Mouse (Mus musculus): ENCODE measurements around the gene Jph3. TPM values are rescaled to one million over a fixed set of nuclear protein-coding genes. Genes with fewer than 3 reads are reported as not detected.

The Jph3 gene
- polyA plus RNA-seq, 1 experiment from 2014 or later, result 106 TPM

- H3K9ac ChIP-seq (ENCODE audit: low read depth, low read length), result peak within 1 kb of the TSS; percentile 71
- H3K4me3 ChIP-seq (ENCODE audit: low read length), result peak within 1 kb of the TSS; percentile 60
- no peaks in the 10 kb centered on the region for H3K27me3 ChIP-seq (replicated peaks; ENCODE audit: control insufficient read depth, insufficient read depth, low read length)
- no peaks in the 10 kb centered on the region for H3K36me3 ChIP-seq (ENCODE audit: control insufficient read depth, insufficient read depth, low read length)
- H3K4me1 ChIP-seq (ENCODE audit: control insufficient read depth, insufficient read depth, low read depth, low read length), result peaks cover 16% of the 10 kb centered on the region
- no peaks in the 10 kb centered on the region for H3K9me3 ChIP-seq (ENCODE audit: control insufficient read depth, low read length)
- H3K27ac ChIP-seq (ENCODE audit: low read depth, low read length), result peak within 1 kb of the TSS; percentile 81
- peak within 1 kb of the TSS; percentile 92 for H3K4me2 ChIP-seq (ENCODE audit: low read length)
- peak; percentile 97 for ATAC-seq
- WGBS, result under 1% methylated on average over 68 of the region's 68 CpGs
Observed at GRCm38 (mm10) chr8:121829048-121829776, 99.8 kb downstream of the Jph3 start, which contains the start of gene Klhdc4. Gene Klhdc4, minus strand, starts transcription at chr8:121829569.

GRCm38 (mm10) chr8:121829777-121830362, 100.4 kb downstream of the Jph3 start:
- Histone ChIP-seq H3K4me1 (ENCODE audit: control insufficient read depth, insufficient read depth, low read depth, low read length) (peaks cover 16% of the 10 kb centered on the region), H3K27ac (ENCODE audit: low read depth, low read length) (peak overlapping the region; percentile 81)

GRCm38 (mm10) chr8:121832061-121832460, 102.6 kb downstream of the Jph3 start:
- Histone ChIP-seq H3K36me3 (ENCODE audit: control insufficient read depth, insufficient read depth, low read length) (no peaks in the 10 kb centered on the region), H3K27ac (ENCODE audit: low read depth, low read length) (no peak overlapping the region), H3K27me3 (replicated peaks; ENCODE audit: control insufficient read depth, insufficient read depth, low read length) (no peaks in the 10 kb centered on the region), H3K9me3 (ENCODE audit: control insufficient read depth, low read length) (no peaks in the 10 kb centered on the region), H3K4me3 (ENCODE audit: low read length) (no peak overlapping the region), H3K9ac (ENCODE audit: low read depth, low read length) (peak overlapping the region; percentile 35; the same call in 1 of the 2 replicates), H3K4me2 (ENCODE audit: low read length) (no peak overlapping the region; the same call in 1 of the 2 replicates), H3K4me1 (ENCODE audit: control insufficient read depth, insufficient read depth, low read depth, low read length) (peaks cover 16% of the 10 kb centered on the region)
- no peak for ATAC-seq
- WGBS, result 81% methylated on average over 2 of the region's 2 CpGs

More at GRCm38 (mm10) chr8:121829777-121830362, 100.4 kb downstream of the Jph3 start:
- Histone ChIP-seq H3K9ac (ENCODE audit: low read depth, low read length) (peak overlapping the region; percentile 71), H3K27me3 (replicated peaks; ENCODE audit: control insufficient read depth, insufficient read depth, low read length) (no peaks in the 10 kb centered on the region), H3K4me3 (ENCODE audit: low read length) (peak overlapping the region; percentile 60), H3K4me2 (ENCODE audit: low read length) (peak overlapping the region; percentile 92), H3K36me3 (ENCODE audit: control insufficient read depth, insufficient read depth, low read length) (no peaks in the 10 kb centered on the region), H3K9me3 (ENCODE audit: control insufficient read depth, low read length) (no peaks in the 10 kb centered on the region)
- 14% methylated on average over 18 of the region's 18 CpGs for WGBS
- ATAC-seq, result peak; percentile 84

- Histone ChIP-seq H3K4me2 (ENCODE audit: low read length) (no peak overlapping the region; the same call in 1 of the 2 replicates), H3K36me3 (ENCODE audit: control insufficient read depth, insufficient read depth, low read length) (no peaks in the 10 kb centered on the region), H3K4me1 (ENCODE audit: control insufficient read depth, insufficient read depth, low read depth, low read length) (peaks cover 16% of the 10 kb centered on the region), H3K9me3 (ENCODE audit: control insufficient read depth, low read length) (no peaks in the 10 kb centered on the region), H3K4me3 (ENCODE audit: low read length) (no peak overlapping the region), H3K27ac (ENCODE audit: low read depth, low read length) (no peak overlapping the region), H3K9ac (ENCODE audit: low read depth, low read length) (peak overlapping the region; percentile 35; the same call in 1 of the 2 replicates), H3K27me3 (replicated peaks; ENCODE audit: control insufficient read depth, insufficient read depth, low read length) (no peaks in the 10 kb centered on the region)
- ATAC-seq, result no peak
- 17% methylated on average over 6 of the region's 6 CpGs for WGBS
Observed at GRCm38 (mm10) chr8:121832503-121832902, 103.1 kb downstream of the Jph3 start.

GRCm38 (mm10) chr8:121841242-121841641, 111.8 kb downstream of the Jph3 start:
- Histone ChIP-seq H3K4me2 (ENCODE audit: low read length) (no peak overlapping the region), H3K9ac (ENCODE audit: low read depth, low read length) (no peak overlapping the region), H3K27me3 (replicated peaks; ENCODE audit: control insufficient read depth, insufficient read depth, low read length) (no peaks in the 10 kb centered on the region), H3K4me3 (ENCODE audit: low read length) (no peak overlapping the region), H3K4me1 (ENCODE audit: control insufficient read depth, insufficient read depth, low read depth, low read length) (no peaks in the 10 kb centered on the region), H3K9me3 (ENCODE audit: control insufficient read depth, low read length) (no peaks in the 10 kb centered on the region), H3K36me3 (ENCODE audit: control insufficient read depth, insufficient read depth, low read length) (no peaks in the 10 kb centered on the region), H3K27ac (ENCODE audit: low read depth, low read length) (no peak overlapping the region)
- peak; percentile 24; the same call in 1 of the 2 replicates for ATAC-seq
- 50% methylated on average over 8 of the region's 8 CpGs for WGBS

GRCm38 (mm10) chr8:121842064-121842955, 112.9 kb downstream of the Jph3 start:
- Histone ChIP-seq H3K27ac (ENCODE audit: low read depth, low read length) (no peak overlapping the region), H3K9ac (ENCODE audit: low read depth, low read length) (no peak overlapping the region), H3K36me3 (ENCODE audit: control insufficient read depth, insufficient read depth, low read length) (no peaks in the 10 kb centered on the region), H3K4me1 (ENCODE audit: control insufficient read depth, insufficient read depth, low read depth, low read length) (no peaks in the 10 kb centered on the region), H3K9me3 (ENCODE audit: control insufficient read depth, low read length) (no peaks in the 10 kb centered on the region), H3K27me3 (replicated peaks; ENCODE audit: control insufficient read depth, insufficient read depth, low read length) (no peaks in the 10 kb centered on the region), H3K4me3 (ENCODE audit: low read length) (no peak overlapping the region), H3K4me2 (ENCODE audit: low read length) (no peak overlapping the region)
- ATAC-seq, result no peak
- WGBS, result 91% methylated on average over 8 of the region's 8 CpGs

- ATAC-seq, result no peak
- Histone ChIP-seq H3K36me3 (ENCODE audit: control insufficient read depth, insufficient read depth, low read length) (no peaks in the 10 kb centered on the region), H3K9me3 (ENCODE audit: control insufficient read depth, low read length) (no peaks in the 10 kb centered on the region), H3K27ac (ENCODE audit: low read depth, low read length) (no peak overlapping the region), H3K4me2 (ENCODE audit: low read length) (no peak overlapping the region), H3K4me1 (ENCODE audit: control insufficient read depth, insufficient read depth, low read depth, low read length) (no peaks in the 10 kb centered on the region), H3K4me3 (ENCODE audit: low read length) (no peak overlapping the region), H3K27me3 (replicated peaks; ENCODE audit: control insufficient read depth, insufficient read depth, low read length) (no peaks in the 10 kb centered on the region), H3K9ac (ENCODE audit: low read depth, low read length) (no peak overlapping the region)
- 83% methylated on average over 3 of the region's 3 CpGs for WGBS
Observed at GRCm38 (mm10) chr8:121843184-121843733, 113.8 kb downstream of the Jph3 start.

Measured in hindbrain, embryonic 16.5 days (tissue).